Mouse (Mus musculus): ENCODE results near the gene Knstrn.

DNA sequence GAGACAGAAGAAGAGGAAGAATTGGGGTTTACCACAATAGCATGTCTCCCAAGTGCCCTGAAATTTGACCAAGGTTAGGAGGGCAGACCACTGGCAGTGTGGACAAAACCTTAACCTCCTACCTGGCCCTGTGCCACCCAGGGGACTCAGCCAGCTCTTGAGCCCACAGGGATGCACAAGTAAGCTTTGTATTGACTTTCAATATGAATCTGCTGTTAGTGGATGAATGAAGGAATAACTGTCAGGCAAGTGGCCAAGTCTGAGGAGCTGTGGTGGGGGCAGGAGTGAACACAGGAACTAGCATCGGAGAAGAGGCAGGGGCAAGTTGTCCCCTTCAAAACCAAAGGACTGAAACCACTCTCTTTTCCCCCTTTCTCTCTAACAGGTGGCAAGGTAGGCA is 38.4 kb upstream of the Knstrn start:
- TF ChIP-seq CTCF (IDR thresholded peaks at IDR 0.05 in 2 of 3, conservative IDR thresholded peaks at IDR 0.05 in 1 of 3; ENCODE audit: control insufficient read depth in 1 of 3, insufficient read depth in 1 of 3, low read depth in 2 of 3, low read length in 3 of 3, poor library complexity in 1 of 3, severe bottlenecking in 1 of 3) (no peak), POLR2A (IDR thresholded peaks at IDR 0.05; ENCODE audit: control insufficient read depth in 1 of 2, insufficient read depth in 1 of 2, low read depth in 1 of 2, low read length in 2 of 2, poor library complexity in 1 of 2) (no peak), ELF1 (IDR thresholded peaks at IDR 0.05; ENCODE audit: low read depth, low read length) (no peak), EP300 (IDR thresholded peaks at IDR 0.05; ENCODE audit: low read depth in 1 of 2, low read length in 2 of 2) (no peak), USF2 (IDR thresholded peaks at IDR 0.05; ENCODE audit: borderline replicate concordance in 1 of 2, insufficient read depth in 1 of 2, low read depth in 1 of 2, low read length in 2 of 2) (no peak), SMC3 (IDR thresholded peaks at IDR 0.05; ENCODE audit: low read depth, low read length) (no peak), ZKSCAN1 (IDR thresholded peaks at IDR 0.05; ENCODE audit: low read depth, low read length) (no peak), GATA1 (IDR thresholded peaks at IDR 0.05; ENCODE audit: low read depth, low read length) (no peak), POLR2AphosphoS2 (IDR thresholded peaks at IDR 0.05; ENCODE audit: low read length) (no peak), HCFC1 (IDR thresholded peaks at IDR 0.05; ENCODE audit: low read depth, low read length) (no peak), MXI1 (IDR thresholded peaks at IDR 0.05; ENCODE audit: low read depth, low read length) (no peak), RAD21 (IDR thresholded peaks at IDR 0.05; ENCODE audit: low read depth, low read length) (no peak)

Measured in MEL (cell line).